Mouse (Mus musculus): ENCODE data around the gene Hnrnpa3.
"Not testable (repeated sequence)": the region's sequence is repeated elsewhere in the genome, so short reads cannot be mapped to it uniquely, and the experiment has no call there.

The Hnrnpa3 gene

GRCm38 (mm10) chr2:75658727-75659628 is at the start of gene Hnrnpa3:
Gene Hnrnpa3, plus strand, starts transcription at chr2:75659261.
- peak; percentile 99 for DNase-seq

- no peak for DNase-seq
Measured at GRCm38 (mm10) chr2:75609971-75610370, 49.1 kb upstream of the Hnrnpa3 start.

- not testable (repeated sequence) for DNase-seq
Measured at GRCm38 (mm10) chr2:75610602-75611001, 48.5 kb upstream of the Hnrnpa3 start.

- no peak for DNase-seq
Measured at GRCm38 (mm10) chr2:75611041-75611805, 47.8 kb upstream of the Hnrnpa3 start.

- DNase-seq, result no peak
Measured at GRCm38 (mm10) chr2:75612006-75612405, 47.1 kb upstream of the Hnrnpa3 start.

GRCm38 (mm10) chr2:75612981-75613567 is 46.0 kb upstream of the Hnrnpa3 start:
- no peak for DNase-seq

GRCm38 (mm10) chr2:75614577-75614976 is 44.5 kb upstream of the Hnrnpa3 start:
- DNase-seq, result no peak

- DNase-seq, result no peak
Measured at GRCm38 (mm10) chr2:75616911-75617310, 42.1 kb upstream of the Hnrnpa3 start.

- no peak for DNase-seq
Measured at GRCm38 (mm10) chr2:75618712-75619111, 40.3 kb upstream of the Hnrnpa3 start.

- no peak for DNase-seq
Measured at GRCm38 (mm10) chr2:75621873-75622654, 37.0 kb upstream of the Hnrnpa3 start.

GRCm38 (mm10) chr2:75625086-75625485 is 34.0 kb upstream of the Hnrnpa3 start:
- no peak for DNase-seq

GRCm38 (mm10) chr2:75626597-75627440 is 32.2 kb upstream of the Hnrnpa3 start:
- DNase-seq, result no peak

GRCm38 (mm10) chr2:75628487-75628886 is 30.6 kb upstream of the Hnrnpa3 start:
- DNase-seq, result no peak

GRCm38 (mm10) chr2:75631421-75631820 is 27.6 kb upstream of the Hnrnpa3 start:
- no peak for DNase-seq

GRCm38 (mm10) chr2:75632043-75632442 is 27.0 kb upstream of the Hnrnpa3 start:
- DNase-seq, result no peak

GRCm38 (mm10) chr2:75632721-75633181 is 26.3 kb upstream of the Hnrnpa3 start:
- no peak for DNase-seq

GRCm38 (mm10) chr2:75633381-75633780 is 25.7 kb upstream of the Hnrnpa3 start:
- no peak for DNase-seq

- DNase-seq, result no peak
Measured at GRCm38 (mm10) chr2:75633784-75634183, 25.3 kb upstream of the Hnrnpa3 start.

GRCm38 (mm10) chr2:75634431-75634830 is 24.6 kb upstream of the Hnrnpa3 start:
- DNase-seq, result not testable (repeated sequence)

- DNase-seq, result peak; percentile 11
Measured at GRCm38 (mm10) chr2:75636261-75637054, 22.6 kb upstream of the Hnrnpa3 start.

GRCm38 (mm10) chr2:75637055-75637304 is 22.1 kb upstream of the Hnrnpa3 start:
- not testable (repeated sequence) for DNase-seq
